Mouse (Mus musculus): ENCODE results near the gene Nrn1l. TPM values are rescaled to one million over a fixed set of nuclear protein-coding genes. Genes with fewer than 3 reads are reported as not detected.

Gene Nrn1l
- polyA plus RNA-seq, 1 experiment from 2014 or later: 0.40 TPM

GRCm38 (mm10) chr8:105880754-105881520 is 12.4 kb upstream of the Nrn1l start, which contains the start of gene Edc4:
Gene Edc4, plus strand, starts transcription at chr8:105880881.
- H3K9me3 ChIP-seq (ENCODE audit: control insufficient read depth, low read length): no peaks in the 10 kb centered on the region

GRCm38 (mm10) chr8:105889756-105890465 is 3.5 kb upstream of the Nrn1l start:
- Histone ChIP-seq H3K4me3 (ENCODE audit: low read depth, low read length) (no peak overlapping the region), H3K27ac (ENCODE audit: low read depth, low read length) (no peak overlapping the region), H3K36me3 (ENCODE audit: control insufficient read depth, insufficient read depth, low read length) (peaks cover 53% of the 10 kb centered on the region), H3K9me3 (ENCODE audit: control insufficient read depth, low read length) (no peaks in the 10 kb centered on the region), H3K4me1 (ENCODE audit: control insufficient read depth, insufficient read depth, low read length) (0 out of 2 replicates have a peak, but pooled peaks cover 2% of the 10 kb centered on the region), H3K27me3 (ENCODE audit: control insufficient read depth, insufficient read depth, low read length) (no peaks in the 10 kb centered on the region), H3K4me2 (no peak overlapping the region), H3K9ac (ENCODE audit: low read length) (no peak overlapping the region)
- WGBS: 94% methylated on average over 12 of the region's 12 CpGs
- DNase-seq (ENCODE audit: low spot score, missing footprints) (no peak), ATAC-seq (ENCODE audit: low FRiP score) (no peak)

More at GRCm38 (mm10) chr8:105880754-105881520, 12.4 kb upstream of the Nrn1l start, which contains the start of gene Edc4:
- Histone ChIP-seq H3K27ac (ENCODE audit: low read depth, low read length) (no peak within 1 kb of the TSS), H3K27me3 (ENCODE audit: control insufficient read depth, insufficient read depth, low read length) (no peaks in the 10 kb centered on the region), H3K36me3 (ENCODE audit: control insufficient read depth, insufficient read depth, low read length) (peaks cover 25% of the 10 kb centered on the region), H3K4me2 (peak within 1 kb of the TSS; percentile 60), H3K4me1 (ENCODE audit: control insufficient read depth, insufficient read depth, low read length) (peaks cover 16% of the 10 kb centered on the region), H3K4me3 (ENCODE audit: low read depth, low read length) (peak within 1 kb of the TSS; percentile 74), H3K9ac (ENCODE audit: low read length) (peak within 1 kb of the TSS; percentile 86)
- WGBS: 2% methylated on average over 45 of the region's 45 CpGs
- DNase-seq (ENCODE audit: low spot score, missing footprints) (peak; percentile 99), ATAC-seq (ENCODE audit: low FRiP score) (peak; percentile 79)

- no peaks in the 10 kb centered on the region for H3K9me3 ChIP-seq (ENCODE audit: control insufficient read depth, low read length)
- no peak overlapping the region for H3K27ac ChIP-seq (ENCODE audit: low read depth, low read length)
- 0 out of 2 replicates have a peak, but pooled peaks cover 2% of the 10 kb centered on the region for H3K4me1 ChIP-seq (ENCODE audit: control insufficient read depth, insufficient read depth, low read length)
- DNase-seq (ENCODE audit: low spot score, missing footprints) (no peak), ATAC-seq (ENCODE audit: low FRiP score) (no peak)
- WGBS: 92% methylated on average over 6 of the region's 6 CpGs
- no peak overlapping the region for H3K9ac ChIP-seq (ENCODE audit: low read length)
- no peak overlapping the region for H3K4me2 ChIP-seq
- no peak overlapping the region for H3K4me3 ChIP-seq (ENCODE audit: low read depth, low read length)
- H3K36me3 ChIP-seq (ENCODE audit: control insufficient read depth, insufficient read depth, low read length): peaks cover 43% of the 10 kb centered on the region
- no peaks in the 10 kb centered on the region for H3K27me3 ChIP-seq (ENCODE audit: control insufficient read depth, insufficient read depth, low read length)
Measured at GRCm38 (mm10) chr8:105890870-105891269, 2.5 kb upstream of the Nrn1l start.

- Histone ChIP-seq H3K27ac (ENCODE audit: low read depth, low read length) (no peak overlapping the region), H3K9ac (ENCODE audit: low read length) (no peak overlapping the region), H3K4me2 (no peak overlapping the region), H3K4me3 (ENCODE audit: low read depth, low read length) (no peak overlapping the region), H3K4me1 (ENCODE audit: control insufficient read depth, insufficient read depth, low read length) (0 out of 2 replicates have a peak, but pooled peaks cover 2% of the 10 kb centered on the region), H3K9me3 (ENCODE audit: control insufficient read depth, low read length) (no peaks in the 10 kb centered on the region), H3K27me3 (ENCODE audit: control insufficient read depth, insufficient read depth, low read length) (no peaks in the 10 kb centered on the region), H3K36me3 (ENCODE audit: control insufficient read depth, insufficient read depth, low read length) (peaks cover 31% of the 10 kb centered on the region)
- ATAC-seq (ENCODE audit: low FRiP score) (peak; percentile 36; the same call in 1 of the 2 replicates), DNase-seq (ENCODE audit: low spot score, missing footprints) (no peak)
- WGBS: 88% methylated on average over 6 of the region's 6 CpGs
Measured at GRCm38 (mm10) chr8:105892432-105892831, 935 bp upstream of the Nrn1l start.

- no peak overlapping the region for H3K4me3 ChIP-seq (ENCODE audit: low read depth, low read length)
- no peak for DNase-seq (ENCODE audit: low spot score, missing footprints)
- H3K4me2 ChIP-seq: no peak overlapping the region
- H3K4me1 ChIP-seq (ENCODE audit: control insufficient read depth, insufficient read depth, low read length): peaks cover 8% of the 10 kb centered on the region
- 80% methylated on average over 9 of the region's 9 CpGs for WGBS
- H3K27me3 ChIP-seq (ENCODE audit: control insufficient read depth, insufficient read depth, low read length): no peaks in the 10 kb centered on the region
- H3K27ac ChIP-seq (ENCODE audit: low read depth, low read length): no peak overlapping the region
- no peak overlapping the region for H3K9ac ChIP-seq (ENCODE audit: low read length)
- H3K9me3 ChIP-seq (ENCODE audit: control insufficient read depth, low read length): no peaks in the 10 kb centered on the region
- H3K36me3 ChIP-seq (ENCODE audit: control insufficient read depth, insufficient read depth, low read length): no peaks in the 10 kb centered on the region
- no peak for ATAC-seq (ENCODE audit: low FRiP score)
Measured at GRCm38 (mm10) chr8:105897801-105898480, 4.6 kb downstream of the Nrn1l start.

GRCm38 (mm10) chr8:105900180-105900940 is 7.0 kb downstream of the Nrn1l start, which contains the start of gene Pskh1:
Gene Pskh1, plus strand, starts transcription at chr8:105900441.
- Histone ChIP-seq H3K4me1 (ENCODE audit: control insufficient read depth, insufficient read depth, low read length) (peaks cover 6% of the 10 kb centered on the region), H3K27me3 (ENCODE audit: control insufficient read depth, insufficient read depth, low read length) (no peaks in the 10 kb centered on the region), H3K36me3 (ENCODE audit: control insufficient read depth, insufficient read depth, low read length) (no peaks in the 10 kb centered on the region), H3K27ac (ENCODE audit: low read depth, low read length) (peak within 1 kb of the TSS; percentile 76; the same call in 1 of the 2 replicates), H3K4me3 (ENCODE audit: low read depth, low read length) (peak within 1 kb of the TSS; percentile 90), H3K9ac (ENCODE audit: low read length) (peak within 1 kb of the TSS; percentile 96), H3K9me3 (ENCODE audit: control insufficient read depth, low read length) (no peaks in the 10 kb centered on the region), H3K4me2 (peak within 1 kb of the TSS; percentile 84)
- DNase-seq (ENCODE audit: low spot score, missing footprints) (peak; percentile 99), ATAC-seq (ENCODE audit: low FRiP score) (peak; percentile 96)
- WGBS: under 1% methylated on average over 53 of the region's 68 CpGs

GRCm38 (mm10) chr8:105900941-105901616 is 7.7 kb downstream of the Nrn1l start:
- Histone ChIP-seq H3K27ac (ENCODE audit: low read depth, low read length) (peak overlapping the region; percentile 76; the same call in 1 of the 2 replicates), H3K4me2 (peak overlapping the region; percentile 84), H3K4me1 (ENCODE audit: control insufficient read depth, insufficient read depth, low read length) (peaks cover 6% of the 10 kb centered on the region), H3K27me3 (ENCODE audit: control insufficient read depth, insufficient read depth, low read length) (no peaks in the 10 kb centered on the region), H3K9me3 (ENCODE audit: control insufficient read depth, low read length) (no peaks in the 10 kb centered on the region), H3K36me3 (ENCODE audit: control insufficient read depth, insufficient read depth, low read length) (no peaks in the 10 kb centered on the region), H3K4me3 (ENCODE audit: low read depth, low read length) (peak overlapping the region; percentile 90), H3K9ac (ENCODE audit: low read length) (peak overlapping the region; percentile 96)
- no peak for ATAC-seq (ENCODE audit: low FRiP score)
- 42% methylated on average over 16 of the region's 16 CpGs for WGBS
- no peak for DNase-seq (ENCODE audit: low spot score, missing footprints)

- no peaks in the 10 kb centered on the region for H3K9me3 ChIP-seq (ENCODE audit: control insufficient read depth, low read length)
- H3K27me3 ChIP-seq (ENCODE audit: control insufficient read depth, insufficient read depth, low read length): no peaks in the 10 kb centered on the region
- no peak overlapping the region for H3K27ac ChIP-seq (ENCODE audit: low read depth, low read length)
- no peak for ATAC-seq (ENCODE audit: low FRiP score)
- no peaks in the 10 kb centered on the region for H3K4me1 ChIP-seq (ENCODE audit: control insufficient read depth, insufficient read depth, low read length)
- H3K4me2 ChIP-seq: no peak overlapping the region
- H3K9ac ChIP-seq (ENCODE audit: low read length): no peak overlapping the region
- 88% methylated on average over 3 of the region's 3 CpGs for WGBS
- no peaks in the 10 kb centered on the region for H3K36me3 ChIP-seq (ENCODE audit: control insufficient read depth, insufficient read depth, low read length)
- no peak overlapping the region for H3K4me3 ChIP-seq (ENCODE audit: low read depth, low read length)
- DNase-seq (ENCODE audit: low spot score, missing footprints): peak; percentile 76
Measured at GRCm38 (mm10) chr8:105919390-105919789, 26.0 kb downstream of the Nrn1l start.
